Mouse (Mus musculus) midbrain, postnatal 0 days (tissue): ENCODE results near the gene Gna13. TPM values are rescaled to one million over a fixed set of nuclear protein-coding genes. Genes with fewer than 3 reads are reported as not detected.

Experiments
- ATAC-seq: fragments of 200-750 bp; cut with Nextera tagmentation; 2 replicates; pipeline ENCODE4 v1.8.0; 2017; ENCODE audit warnings: moderate number of reproducible peaks, mild to moderate bottlenecking, moderate TSS enrichment, moderate library complexity; ENCODE audit not compliant: low FRiP score
- DNase-seq: peaks from one replicate; pipeline ENCODE4 v3.0.0-alpha.2; 2015; ENCODE audit warnings: low spot score
- H3K27ac ChIP-seq: fragments of 300-500 bp; sonication (generic); 2 replicates; pipeline ENCODE4 v1.5.1; 2014; ENCODE audit warnings: low read depth, mild to moderate bottlenecking, low read length, mixed read lengths
- H3K27me3 ChIP-seq: fragments of 300-500 bp; sonication (generic); 2 replicates; pipeline ENCODE4 v1.6.1; 2014; ENCODE audit warnings: low read length, control low read depth, mixed read lengths; ENCODE audit not compliant: insufficient read depth
- H3K36me3 ChIP-seq: fragments of 300-500 bp; sonication (generic); 2 replicates; pipeline ENCODE4 v1.6.1; 2014; ENCODE audit warnings: low read length, control low read depth, mixed read lengths; ENCODE audit not compliant: insufficient read depth
- H3K4me1 ChIP-seq: fragments of 300-500 bp; sonication (generic); 2 replicates; pipeline ENCODE4 v1.6.1; 2014; ENCODE audit warnings: mild to moderate bottlenecking, control low read depth, antibody characterized with exemption, low read length, mixed read lengths; ENCODE audit not compliant: insufficient read depth
- H3K4me2 ChIP-seq: fragments of 300-500 bp; sonication (generic); 2 replicates; pipeline ENCODE4 v1.6.1; 2014; ENCODE audit warnings: low read depth, mild to moderate bottlenecking, low read length, mixed read lengths; ENCODE audit not compliant: poor library complexity, severe bottlenecking
- H3K4me3 ChIP-seq: fragments of 300-500 bp; sonication (generic); 2 replicates; pipeline ENCODE4 v1.5.1; 2014; ENCODE audit warnings: low read depth, mild to moderate bottlenecking, low read length, moderate library complexity
- H3K9ac ChIP-seq: fragments of 300-500 bp; sonication (generic); replicated peaks from 2 replicates; pipeline ENCODE4 v1.6.1; 2014; ENCODE audit warnings: mild to moderate bottlenecking, low read length, moderate library complexity, mixed read lengths; ENCODE audit not compliant: poor library complexity, severe bottlenecking
- H3K9me3 ChIP-seq: fragments of 300-500 bp; sonication (generic); 2 replicates; pipeline ENCODE4 v1.6.1; 2016; ENCODE audit warnings: low read length, control low read depth
- CTCF ChIP-seq: IDR thresholded peaks from 2 replicates; pipeline ENCODE4 v1.5.1; 2016; ENCODE audit warnings: antibody characterized with exemption, mild to moderate bottlenecking
- WGBS: fragments of 180-500 bp; shearing (Covaris S2); extraction: QIAGEN DNeasy Blood & Tissue Kit; methylation state at CpG from one replicate; pipeline ENCODE4 v1.1.7; 2014; 5-methylcytosine and 5-hydroxymethylcytosine counted together
- polyA plus RNA-seq: library from polyadenylated mRNA; unstranded; fragments of >200 nt; fragmentation: Nextera tagmentation; extraction: Ambion mirVana; gene quantifications from 2 replicates; pipeline ENCODE4 v1.2.1, GENCODE M21; 2015
- total RNA-seq: library from RNA; depleted of rRNA; stranded (reverse); fragments of >200 nt; gene quantifications from 2 replicates; pipeline ENCODE4 v1.2.3, GENCODE M21; 2014; rRNA removed

Gene Gna13
- total and polyA plus RNA-seq, 2 experiments from 2014 or later, result 35.3 to 50.3 TPM

DNA sequence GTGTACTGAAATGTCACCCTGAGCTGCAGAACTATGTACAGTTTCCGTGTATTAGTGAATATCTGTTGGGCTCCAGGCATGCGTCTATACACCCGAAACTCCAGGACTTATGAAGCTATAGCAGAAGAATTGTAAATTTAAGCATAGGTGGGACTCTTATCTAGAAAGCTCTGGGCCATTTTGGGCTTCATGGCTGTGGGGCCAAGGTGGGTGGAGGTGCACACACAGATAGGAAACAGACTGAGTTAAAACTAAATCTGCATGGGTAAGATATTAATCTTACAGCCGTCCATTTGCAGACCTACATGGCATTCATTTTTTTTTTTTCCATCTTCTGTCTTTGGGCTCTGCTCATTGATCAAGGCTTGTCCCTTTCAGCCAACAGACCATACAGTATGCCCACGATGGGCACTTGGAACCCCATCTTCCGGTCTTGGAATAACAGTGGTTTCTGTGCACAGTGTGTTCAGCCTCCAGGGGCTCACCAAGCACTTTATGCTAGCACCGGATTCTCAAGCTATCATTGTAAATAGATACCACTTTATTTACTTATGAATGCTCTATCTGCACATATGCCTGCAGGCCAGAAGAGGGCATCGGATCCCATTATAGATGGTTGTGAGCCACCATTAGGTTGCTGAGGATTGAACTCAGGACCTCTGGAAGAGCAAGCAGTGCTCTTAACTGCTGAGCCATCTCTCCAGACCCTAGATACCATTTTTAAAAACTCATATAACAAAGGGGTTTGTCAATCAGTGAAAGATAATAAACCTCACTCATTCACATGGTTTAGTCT lies 81.0 kb downstream of the Gna13 start:
- ATAC-seq (no peak), DNase-seq (no peak)
- no peak overlapping the region for H3K4me2 ChIP-seq
- 0 out of 2 replicates have a peak, but pooled peaks cover 2% of the 10 kb centered on the region for H3K4me1 ChIP-seq
- H3K27ac ChIP-seq, result no peak overlapping the region
- H3K36me3 ChIP-seq, result no peaks in the 10 kb centered on the region
- H3K9me3 ChIP-seq, result no peaks in the 10 kb centered on the region
- 92% methylated on average over 8 of the region's 8 CpGs for WGBS
- TF ChIP-seq CTCF, result peak; percentile 20; the same call in 1 of the 2 replicates
- no peak overlapping the region for H3K9ac ChIP-seq
- no peak overlapping the region for H3K4me3 ChIP-seq
- H3K27me3 ChIP-seq, result no peaks in the 10 kb centered on the region

DNA sequence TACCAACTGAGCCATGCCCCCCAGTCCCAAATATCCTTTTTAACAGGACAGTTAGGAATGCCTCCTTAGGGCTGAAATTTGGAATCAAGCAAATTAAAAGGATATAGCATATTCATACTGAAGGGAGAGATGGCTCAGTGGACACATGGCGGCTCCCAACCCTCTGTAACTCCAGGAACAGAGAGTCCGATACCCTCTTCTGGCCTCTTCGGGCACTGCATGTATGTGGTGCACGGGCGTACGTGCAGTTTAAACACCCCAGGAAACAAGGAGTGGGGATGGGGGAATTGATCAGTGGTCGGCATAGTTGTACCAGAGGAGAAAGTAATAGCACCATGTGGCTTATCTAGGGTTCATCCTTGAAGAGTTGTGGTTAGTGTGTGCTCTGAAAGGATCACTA lies 82.0 kb downstream of the Gna13 start:
- DNase-seq, result no peak
- no peak overlapping the region for H3K9ac ChIP-seq
- H3K27ac ChIP-seq, result no peak overlapping the region
- H3K9me3 ChIP-seq, result no peaks in the 10 kb centered on the region
- 0 out of 2 replicates have a peak, but pooled peaks cover under 1% of the 10 kb centered on the region for H3K4me1 ChIP-seq
- peak; percentile 56 for TF ChIP-seq CTCF
- H3K4me2 ChIP-seq, result no peak overlapping the region
- no peak overlapping the region for H3K4me3 ChIP-seq
- H3K27me3 ChIP-seq, result no peaks in the 10 kb centered on the region
- no peaks in the 10 kb centered on the region for H3K36me3 ChIP-seq
- no peak for ATAC-seq
- WGBS, result 45% methylated on average over 7 of the region's 7 CpGs

DNA sequence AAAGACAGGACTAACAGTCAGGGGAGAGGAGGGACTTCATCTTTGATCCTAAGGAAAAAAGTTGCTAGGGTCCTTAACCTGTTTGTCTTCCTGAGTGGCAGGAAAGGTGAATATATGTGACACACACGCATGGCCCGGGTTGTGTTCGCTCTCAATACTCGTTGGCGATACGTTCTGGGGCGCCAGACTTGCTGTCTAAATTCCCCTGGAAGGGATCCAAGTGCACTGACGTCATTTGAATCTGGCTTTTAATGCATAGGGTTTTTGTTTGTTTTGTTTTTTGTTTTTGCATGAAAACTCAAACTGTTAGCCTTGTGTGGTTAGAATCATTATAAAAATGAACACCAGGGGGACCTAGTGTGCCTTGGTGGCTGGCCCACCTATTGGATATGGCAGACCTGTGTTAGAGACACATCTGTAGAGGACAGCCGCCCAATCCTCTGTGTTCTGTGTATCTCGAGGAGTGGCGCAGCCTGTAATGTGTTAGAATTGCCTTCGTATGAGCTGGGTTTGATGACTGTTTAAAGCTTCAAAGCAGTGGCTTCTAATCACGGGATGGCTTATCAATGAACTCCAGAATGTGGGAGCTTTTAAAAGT lies 82.9 kb downstream of the Gna13 start:
- DNase-seq (peak; percentile 75), ATAC-seq (no peak)
- Histone ChIP-seq H3K27me3 (no peaks in the 10 kb centered on the region), H3K4me1 (no peaks in the 10 kb centered on the region), H3K4me3 (no peak overlapping the region), H3K9ac (no peak overlapping the region), H3K36me3 (no peaks in the 10 kb centered on the region), H3K27ac (no peak overlapping the region), H3K9me3 (no peaks in the 10 kb centered on the region), H3K4me2 (no peak overlapping the region)
- WGBS, result 53% methylated on average over 13 of the region's 13 CpGs
- peak; percentile 87 for TF ChIP-seq CTCF

Other genes with a start within 250 kb of the Gna13 start
- gene E030025P04Rik, start 218.5 kb upstream of the Gna13 start, total RNA-seq, result not detected in 2 replicates
- gene E030025P04Rik, start 218.5 kb upstream of the Gna13 start, polyA plus RNA-seq, result 0.26 TPM in 1 of 2 replicates, not detected in the other
- gene Rgs9, start 64.7 kb upstream of the Gna13 start, total RNA-seq, result 33.8 and 42.1 TPM in 2 replicates
- 19.3 and 23.3 TPM in 2 replicates for gene Rgs9, start 64.7 kb upstream of the Gna13 start, polyA plus RNA-seq
- gene 9930022D16Rik, start 51.1 kb downstream of the Gna13 start, total RNA-seq, result not detected in 2 replicates
- not detected in 2 replicates for gene 9930022D16Rik, start 51.1 kb downstream of the Gna13 start, polyA plus RNA-seq
- 156 and 182 TPM in 2 replicates for gene Amz2, start 63.1 kb downstream of the Gna13 start, total RNA-seq
- 39.6 and 40.1 TPM in 2 replicates for gene Amz2, start 63.1 kb downstream of the Gna13 start, polyA plus RNA-seq
- gene Arsg, start 110.5 kb downstream of the Gna13 start, total RNA-seq, result 6.6 and 6.9 TPM in 2 replicates
- 5.1 and 6.0 TPM in 2 replicates for gene Arsg, start 110.5 kb downstream of the Gna13 start, polyA plus RNA-seq
- gene Slc16a6, start 110.8 kb downstream of the Gna13 start, total RNA-seq, result 11.5 and 22.1 TPM in 2 replicates
- 4.8 and 6.3 TPM in 2 replicates for gene Slc16a6, start 110.8 kb downstream of the Gna13 start, polyA plus RNA-seq
- 12.7 and 14.9 TPM in 2 replicates for gene Wipi1, start 249.1 kb downstream of the Gna13 start, total RNA-seq
- gene Wipi1, start 249.1 kb downstream of the Gna13 start, polyA plus RNA-seq, result 17.1 and 18.3 TPM in 2 replicates